Comparison of ENCODE assay signal across 23 mouse cellular contexts in the genomic region with DNA sequence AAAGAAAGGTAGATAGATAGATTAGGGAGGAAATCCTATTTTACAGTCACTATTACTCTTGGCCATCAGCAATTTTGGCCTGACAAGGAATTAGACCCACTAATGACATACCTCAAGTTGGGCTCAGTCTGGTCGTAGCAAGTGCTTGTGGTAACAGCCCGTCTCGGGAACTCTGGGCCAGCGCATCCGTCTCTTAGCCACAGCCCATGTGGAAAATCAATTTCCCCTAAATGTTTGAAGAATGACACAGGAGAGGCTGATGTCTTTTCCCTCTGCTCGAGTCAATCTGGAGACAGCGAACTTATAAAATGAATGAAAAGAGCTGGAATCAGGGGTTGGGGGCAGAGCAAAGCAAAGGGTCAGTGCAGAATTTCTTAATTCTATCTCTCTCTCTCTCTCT.
"Had no signal": no experiment of that assay in that cellular context is flagged by ENCODE, and none has a peak within 500 bp of the region (broad histone marks: within the 10 kb centered on the region; RNA-seq: fewer than 3 reads in every experiment).

No protein-coding gene starts in this region.

- ATAC-seq: liver, embryonic 12.5 days had no signal

- DNase-seq: kidney, adult 8-10 months; kidney, postnatal 10 days; kidney, postnatal 36 days; layer of hippocampus, postnatal 36 days; liver; lung, adult 18-20 months; lung, postnatal 10 days; lung, postnatal 36 days; midbrain, embryonic 14.5 days; right cerebral cortex, adult 18-20 months; right cerebral cortex, postnatal 14 days; right cerebral cortex, postnatal 4 days; spleen, adult 18-20 months; thymus, postnatal 25 days had no signal

- H3K27ac ChIP-seq: kidney, embryonic 15.5 days; left cerebral cortex, adult 2 months; limb, embryonic 12.5 days; liver, embryonic 12.5 days; liver, embryonic 15.5 days; lung, embryonic 15.5 days; stomach, embryonic 15.5 days had no signal

- H3K36me3 ChIP-seq: kidney, embryonic 15.5 days; limb, embryonic 12.5 days; liver, embryonic 12.5 days; liver, embryonic 15.5 days; lung, embryonic 15.5 days; stomach, embryonic 15.5 days had no signal

- H3K4me3 ChIP-seq: kidney, embryonic 15.5 days; left cerebral cortex, adult 2 months; limb, embryonic 12.5 days; liver, embryonic 12.5 days; liver, embryonic 15.5 days; lung, embryonic 15.5 days; megakaryocyte, embryonic 14.5 days; stomach, embryonic 15.5 days had no signal

- H3K4me2 ChIP-seq: kidney, embryonic 15.5 days; limb, embryonic 12.5 days; liver, embryonic 12.5 days; liver, embryonic 15.5 days; lung, embryonic 15.5 days; midbrain, embryonic 11.5 days; stomach, embryonic 15.5 days had no signal

- H3K27me3 ChIP-seq: kidney, embryonic 15.5 days; limb, embryonic 12.5 days; lung, embryonic 15.5 days; stomach, embryonic 15.5 days had no signal

- H3K9me3 ChIP-seq: kidney, embryonic 15.5 days; limb, embryonic 12.5 days; liver, embryonic 12.5 days; liver, embryonic 15.5 days; lung, embryonic 15.5 days; megakaryocyte, embryonic 14.5 days; stomach, embryonic 15.5 days had no signal

- H3K9ac ChIP-seq: kidney, embryonic 15.5 days; limb, embryonic 12.5 days; liver, embryonic 12.5 days; liver, embryonic 15.5 days; lung, embryonic 15.5 days; stomach, embryonic 15.5 days had no signal

- H3K4me1 ChIP-seq: kidney, embryonic 15.5 days; liver, embryonic 12.5 days; liver, embryonic 15.5 days; lung, embryonic 15.5 days; stomach, embryonic 15.5 days had no signal
